Mouse (Mus musculus): ENCODE data around the gene Tmem230. TPM values are rescaled to one million over a fixed set of nuclear protein-coding genes. Genes with fewer than 3 reads are reported as not detected.

Tmem230 gene
- total RNA-seq, 2 experiments from 2014 or later = 13.3 to 21.3 TPM

Other genes with a start within 250 kb of the Tmem230 start
- gene Rassf2, start 217.5 kb downstream of the Tmem230 start, total RNA-seq (2015; ENCODE audit: low replicate concordance) = 12.3 and 12.5 TPM in 2 replicates
- 10.3 and 12.3 TPM in 2 replicates for gene Rassf2, start 217.5 kb downstream of the Tmem230 start, total RNA-seq (2017; ENCODE audit: low replicate concordance)
- gene Slc23a2, start 102.7 kb downstream of the Tmem230 start, total RNA-seq (2015; ENCODE audit: low replicate concordance) = 4.0 and 7.5 TPM in 2 replicates
- gene Slc23a2, start 102.7 kb downstream of the Tmem230 start, total RNA-seq (2017; ENCODE audit: low replicate concordance) = 2.5 and 5.7 TPM in 2 replicates
- gene Pcna, start 5.5 kb upstream of the Tmem230 start, total RNA-seq (2015; ENCODE audit: low replicate concordance) = 310 and 324 TPM in 2 replicates
- gene Pcna, start 5.5 kb upstream of the Tmem230 start, total RNA-seq (2017; ENCODE audit: low replicate concordance) = 228 and 255 TPM in 2 replicates
- gene Cds2, start 15.3 kb upstream of the Tmem230 start, total RNA-seq (2015; ENCODE audit: low replicate concordance) = 5.4 and 6.1 TPM in 2 replicates
- 6.0 and 7.9 TPM in 2 replicates for gene Cds2, start 15.3 kb upstream of the Tmem230 start, total RNA-seq (2017; ENCODE audit: low replicate concordance)
- gene Prokr2, start 137.6 kb upstream of the Tmem230 start, total RNA-seq (2015; ENCODE audit: low replicate concordance) = not detected in 2 replicates
- not detected in 2 replicates for gene Prokr2, start 137.6 kb upstream of the Tmem230 start, total RNA-seq (2017; ENCODE audit: low replicate concordance)

Data from erythroblast, adult 5-6 weeks (primary cell).